Mouse (Mus musculus): Measurements from ENCODE around the gene Rapgef2. TPM values are rescaled to one million over a fixed set of nuclear protein-coding genes. Genes with fewer than 3 reads are reported as not detected.
"Not testable (repeated sequence)": the region's sequence is repeated elsewhere in the genome, so short reads cannot be mapped to it uniquely, and the experiment has no call there.

The Rapgef2 gene
- total RNA-seq, 2 experiments from 2014 or later: 35.1 to 35.4 TPM

DNA sequence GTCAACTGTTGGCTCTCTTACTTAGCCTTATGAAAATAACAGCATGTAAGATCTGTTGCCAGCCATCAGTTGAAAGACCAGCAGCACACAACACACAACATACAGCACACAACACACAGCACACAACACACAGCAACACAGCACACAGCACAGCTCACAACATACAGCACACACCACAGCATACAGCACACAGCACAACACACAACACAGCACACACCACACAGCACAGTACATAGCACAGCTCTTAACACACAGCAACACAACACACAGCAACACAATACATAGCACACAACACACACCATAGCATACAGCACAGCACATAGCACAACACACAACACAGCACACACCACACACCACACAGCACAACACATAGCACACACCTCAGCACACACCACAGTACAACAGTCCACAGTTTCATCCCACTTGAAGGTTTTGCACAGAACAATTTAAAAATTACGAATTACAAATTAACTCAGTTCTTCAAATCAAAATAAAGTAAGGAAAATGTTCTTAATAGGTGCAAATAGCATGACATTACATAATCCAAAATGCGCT, 106.7 kb downstream of the Rapgef2 start:
- DNase-seq: no peak

DNA sequence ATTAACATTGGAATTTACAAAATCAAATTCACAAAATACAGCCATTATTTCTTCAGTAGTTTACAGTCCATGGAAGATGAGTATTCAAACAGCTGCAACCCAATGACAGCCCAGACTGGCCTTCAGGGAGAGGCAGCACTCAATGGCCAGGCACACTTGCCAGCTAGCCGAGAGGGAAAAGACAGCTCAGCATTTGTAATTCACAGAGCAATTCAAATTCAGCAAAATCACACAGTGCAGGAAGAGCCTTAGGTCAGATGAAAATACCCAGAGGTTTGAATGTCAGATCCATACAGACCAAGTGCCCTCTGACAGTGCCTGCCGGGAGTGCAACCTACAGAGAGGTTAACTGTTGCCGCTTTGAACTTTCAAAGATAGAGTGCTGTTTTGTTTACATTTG, 107.6 kb downstream of the Rapgef2 start:
- DNase-seq: no peak
- intact Hi-C loops (cut with DNase I): loop anchor here (2.0 to 5.0 kb wide), 2 partner anchors 16 to 36 kb away; no protein-coding TSS in a partner anchor

More for the DNA sequence above, 106.7 kb downstream of the Rapgef2 start:
- intact Hi-C loops (cut with DNase I): loop anchor here (2.0 to 5.0 kb wide), 3 partner anchors 15 to 37 kb away; no protein-coding TSS in a partner anchor

DNA sequence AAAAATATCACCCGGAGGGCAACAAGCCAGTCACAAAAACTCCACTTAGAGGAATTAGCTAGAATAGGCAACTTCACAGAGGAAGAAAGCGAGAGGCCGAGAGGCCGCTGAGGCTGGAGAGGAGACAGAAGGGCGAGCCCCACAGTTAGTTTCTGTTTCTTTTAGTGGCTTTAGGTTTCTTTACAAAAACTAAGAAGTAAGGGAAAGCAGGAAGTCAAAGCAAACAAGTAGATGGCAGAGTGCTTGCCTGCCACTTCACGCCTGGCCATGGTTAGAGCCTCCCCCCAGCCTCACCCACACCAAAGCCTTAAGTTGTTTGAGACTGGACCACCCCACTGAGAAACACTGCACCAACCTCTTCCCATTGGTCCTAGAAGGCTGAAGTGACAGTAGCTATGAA, 108.2 kb downstream of the Rapgef2 start:
- no peak for DNase-seq
- intact Hi-C loops (cut with DNase I): loop anchor here (2.0 to 5.0 kb wide), 2 partner anchors 15 to 36 kb away; no protein-coding TSS in a partner anchor

DNA sequence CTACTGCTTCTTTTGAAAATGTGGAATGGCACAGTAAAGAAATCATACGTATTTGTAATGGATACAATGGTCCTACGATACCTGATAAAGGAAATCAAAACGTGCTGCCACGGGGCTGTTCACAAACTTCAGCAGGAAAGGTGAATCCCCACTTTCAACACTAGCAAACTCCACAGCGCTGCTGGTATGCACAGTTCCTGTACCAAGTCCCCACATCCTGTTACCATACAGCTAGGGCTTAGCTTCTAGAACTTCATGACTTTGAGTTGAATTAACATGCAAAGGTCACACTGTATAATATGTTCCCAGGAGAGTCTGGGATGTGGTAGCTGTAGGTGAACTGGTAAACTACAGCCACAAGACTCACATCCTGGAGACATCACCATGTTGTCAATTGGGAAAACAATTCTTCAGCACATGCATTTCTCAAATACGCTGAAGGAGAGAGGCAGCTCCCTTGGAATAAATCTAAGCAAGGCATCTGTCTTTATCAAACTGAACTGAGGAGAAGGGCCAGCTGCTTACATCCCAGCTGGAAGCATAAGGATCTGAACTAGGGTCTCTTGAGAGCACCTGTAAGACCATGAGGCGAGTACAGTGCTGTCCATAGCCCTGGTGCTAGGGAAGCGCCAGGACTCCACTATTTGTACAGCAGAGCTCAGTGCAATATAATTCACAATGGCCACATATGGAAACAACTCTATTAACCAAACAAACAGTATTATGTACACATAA, 109.0 kb downstream of the Rapgef2 start:
- intact Hi-C loops (cut with DNase I): loop anchor here (5.0 kb wide), 1 partner anchor 35 kb away; no protein-coding TSS in a partner anchor
- no peak for DNase-seq

DNA sequence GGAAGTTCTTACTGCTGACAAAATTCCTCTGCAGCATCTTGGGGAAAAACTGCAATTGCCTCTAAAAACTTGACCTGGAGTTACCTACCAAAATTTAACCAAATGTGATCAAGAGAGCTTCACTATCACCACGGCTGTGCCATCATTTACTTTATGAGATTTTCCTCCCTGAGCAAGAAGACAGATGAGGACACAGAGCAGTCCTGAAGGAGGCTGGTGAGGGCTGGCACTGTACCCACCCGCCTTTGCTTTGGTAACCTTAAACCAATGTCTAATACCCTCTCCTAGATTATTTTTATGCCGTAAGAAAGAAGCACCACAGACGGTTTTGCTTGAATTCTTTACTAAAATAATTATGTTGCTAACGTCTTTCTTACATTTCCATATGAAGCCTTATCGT, 112.1 kb downstream of the Rapgef2 start:
- intact Hi-C loops (cut with DNase I): no loop called here
- DNase-seq: no peak

DNA sequence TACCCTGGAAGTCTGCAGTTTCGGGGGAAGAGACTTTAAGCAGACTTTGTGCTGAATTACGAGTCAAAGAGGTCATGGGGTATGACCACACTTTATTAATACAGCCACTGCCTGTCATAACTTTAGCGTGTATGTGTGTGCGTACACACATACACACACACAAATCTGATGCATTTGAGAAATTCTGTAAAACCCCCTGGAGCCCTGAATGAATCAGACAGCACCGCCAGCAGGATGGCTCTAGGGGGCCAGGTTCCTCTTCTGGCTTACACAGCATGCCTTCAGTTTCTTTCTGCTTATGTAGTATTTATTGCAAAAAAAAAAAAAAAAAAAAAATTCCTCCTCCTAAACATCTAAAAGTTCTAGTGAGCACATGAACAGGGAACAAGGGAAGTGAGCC, 113.0 kb downstream of the Rapgef2 start:
- intact Hi-C loops (cut with DNase I): no loop called here
- no peak for DNase-seq

DNA sequence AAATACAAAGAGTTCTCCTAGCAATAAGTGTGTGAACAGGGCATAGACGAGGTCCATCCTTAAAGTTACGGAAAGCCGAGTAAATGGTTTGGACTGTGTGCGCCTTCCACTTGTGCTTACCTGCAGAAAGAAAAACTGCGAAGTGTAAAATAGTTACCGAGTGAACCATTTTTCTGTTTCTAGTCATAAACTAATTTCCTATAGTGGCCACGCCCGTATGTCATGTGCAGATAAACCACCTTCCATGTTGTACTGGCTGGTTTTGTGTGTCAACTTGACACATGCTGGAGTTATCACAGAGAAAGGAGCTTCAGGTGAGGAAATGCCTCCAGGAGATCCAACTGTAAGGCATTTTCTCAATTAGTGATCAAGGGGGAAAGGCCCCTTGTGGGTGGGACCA, 115.2 kb downstream of the Rapgef2 start:
- intact Hi-C loops (cut with DNase I); DNase-seq: not testable (repeated sequence)

DNA sequence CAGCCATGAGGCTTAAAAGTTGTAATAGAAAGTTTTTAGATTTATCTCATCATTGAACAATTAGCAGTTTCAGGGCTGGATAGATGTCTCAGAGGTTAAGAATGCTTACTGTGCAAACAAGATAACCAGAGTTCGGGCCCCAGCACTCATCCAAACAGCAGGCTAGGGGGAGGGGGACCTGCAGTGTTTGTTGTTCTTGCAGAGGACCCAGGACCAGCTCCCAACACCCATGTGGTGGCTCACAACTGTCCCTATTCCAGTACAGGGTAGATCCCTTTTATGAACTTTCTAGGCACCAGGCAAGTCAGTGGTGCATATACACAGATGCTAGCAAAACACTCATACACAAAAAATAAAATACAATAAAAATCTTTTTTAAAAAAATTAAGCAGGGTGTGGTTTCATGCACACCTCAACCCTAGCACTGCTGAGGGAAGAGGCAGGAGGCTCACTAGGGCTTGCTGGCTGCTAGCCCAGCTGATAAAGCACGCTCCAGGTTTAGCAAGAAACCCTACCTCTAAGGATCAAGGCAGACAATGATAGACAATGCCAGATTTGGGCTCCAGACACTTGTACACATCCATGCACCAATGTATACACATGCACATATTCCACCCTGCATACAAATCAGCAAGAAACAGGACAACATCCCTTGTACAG, 118.0 kb downstream of the Rapgef2 start:
- intact Hi-C loops (cut with DNase I): no loop called here
- no peak for DNase-seq

DNA sequence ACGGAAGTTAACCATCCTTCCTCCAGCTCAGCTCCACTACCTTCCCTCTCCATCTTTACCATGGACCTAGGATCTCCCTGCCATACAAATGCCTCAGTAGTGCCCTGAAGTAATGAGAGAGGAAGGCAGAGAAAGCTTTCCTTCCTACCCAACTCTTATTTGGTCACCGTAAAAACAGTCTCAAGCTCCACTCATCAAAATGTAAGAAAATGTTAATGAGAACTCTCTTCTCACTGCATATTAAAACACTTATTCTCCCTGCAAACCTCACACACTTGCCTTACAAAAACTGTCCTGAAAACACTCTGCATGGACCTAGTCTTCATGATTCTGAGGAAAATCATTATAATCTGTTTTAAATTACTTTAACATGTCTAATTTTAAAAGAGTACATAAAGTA, 118.7 kb downstream of the Rapgef2 start:
- intact Hi-C loops (cut with DNase I): no loop called here
- no peak for DNase-seq

DNA sequence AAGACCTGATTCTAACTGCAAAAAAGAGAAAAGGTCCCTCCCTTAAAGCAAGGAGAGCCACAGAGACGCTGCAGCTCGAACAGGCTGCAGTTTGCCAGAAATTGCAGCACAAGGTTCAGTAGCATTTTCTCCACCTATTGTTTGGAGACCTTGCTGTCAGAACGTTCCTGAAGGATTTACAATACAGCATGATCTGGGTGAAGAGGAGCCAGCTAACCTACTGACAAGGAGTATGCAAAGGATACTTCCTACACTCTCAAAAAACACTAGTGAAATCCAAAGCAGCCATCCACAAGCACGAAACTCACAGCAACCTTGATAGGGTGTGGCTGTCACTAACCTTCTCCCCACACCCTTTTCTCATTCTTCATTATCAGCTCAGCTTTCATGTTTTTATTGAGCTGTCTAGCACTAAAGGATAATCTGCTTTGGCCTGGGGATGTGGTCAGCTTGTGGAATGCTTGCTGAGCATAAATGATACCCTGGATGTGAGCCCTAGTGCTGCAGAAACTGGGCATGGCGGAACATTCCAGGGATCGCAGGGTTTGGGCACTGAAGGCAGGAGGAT, 124.4 kb downstream of the Rapgef2 start:
- intact Hi-C loops (cut with DNase I): loop anchor here (2.0 kb wide), 2 partner anchors 17 to 35 kb away; no protein-coding TSS in a partner anchor
- DNase-seq: no peak

DNA sequence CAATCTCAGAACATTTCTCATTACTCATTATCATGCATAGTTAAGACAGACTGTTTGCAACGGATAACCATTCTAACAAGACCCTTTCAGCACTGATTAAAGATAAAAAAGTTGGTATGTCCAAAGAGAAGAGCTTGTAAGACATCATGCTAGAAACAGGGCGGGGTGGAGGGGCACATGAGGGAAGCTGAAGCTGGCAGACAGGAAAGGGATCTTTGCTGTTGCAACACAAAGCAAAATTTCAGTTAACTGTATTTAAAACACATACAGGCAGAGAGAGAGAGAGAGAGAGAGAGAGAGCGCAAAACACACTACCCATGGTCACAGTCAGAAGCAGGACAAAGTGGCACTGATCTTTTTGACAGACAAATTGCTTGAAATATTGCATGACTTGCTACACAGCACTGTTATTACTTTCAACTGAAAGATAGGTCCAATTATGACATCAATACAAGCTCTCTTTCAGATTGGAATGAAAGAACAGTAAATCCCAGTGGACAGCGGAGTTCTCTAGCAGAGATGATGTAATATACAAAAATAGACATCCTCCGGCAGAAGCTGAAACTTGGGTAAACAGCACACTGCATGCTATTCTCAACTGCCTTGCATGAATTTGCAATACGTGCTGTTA, 125.1 kb downstream of the Rapgef2 start:
- intact Hi-C loops (cut with DNase I): loop anchor here (2.0 kb wide), 1 partner anchor 36 kb away; no protein-coding TSS in a partner anchor
- DNase-seq: no peak

DNA sequence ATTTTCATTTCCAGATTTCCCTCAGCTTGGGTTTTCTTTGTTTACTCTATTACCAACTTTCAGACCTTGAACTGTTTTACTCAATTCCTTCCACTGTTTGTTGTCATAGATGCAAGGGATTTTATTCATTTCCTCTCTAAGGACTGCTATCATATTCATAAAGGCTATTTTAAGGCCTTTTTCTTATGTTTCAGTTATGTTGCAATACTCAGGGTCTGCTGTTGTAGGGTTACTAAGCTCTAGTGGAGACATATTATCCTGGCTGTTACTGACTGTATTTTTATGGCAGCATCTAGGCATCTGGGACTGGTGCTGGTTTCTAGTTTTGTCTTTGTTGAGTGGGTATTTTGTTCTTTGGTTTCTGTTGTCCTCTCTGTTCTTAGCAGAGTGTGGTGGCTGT, 128.1 kb downstream of the Rapgef2 start:
- no peak for DNase-seq
- intact Hi-C loops (cut with DNase I): loop anchor here (5.0 kb wide), 1 partner anchor 41 kb away; no protein-coding TSS in a partner anchor

DNA sequence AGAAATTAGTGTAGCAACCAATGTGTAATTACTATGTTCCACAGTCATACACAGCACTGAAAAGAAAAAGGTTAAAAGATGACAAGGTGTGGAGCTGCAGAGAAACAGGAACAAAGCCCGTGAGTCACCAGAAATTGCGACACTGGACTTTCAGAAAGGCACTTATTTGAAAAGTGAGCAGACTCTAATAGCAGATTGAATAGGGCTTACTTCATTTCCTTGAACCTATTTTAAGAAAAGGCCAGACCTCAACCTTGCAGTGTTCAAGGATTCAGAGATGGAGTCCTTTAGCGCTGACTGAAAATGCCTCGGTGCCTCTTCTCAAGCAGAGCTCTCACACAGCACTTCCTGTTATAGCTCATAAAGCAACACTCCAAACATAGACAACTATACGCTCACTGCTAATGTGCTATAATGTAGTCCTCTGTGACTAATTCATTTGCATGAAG, 133.3 kb downstream of the Rapgef2 start:
- intact Hi-C loops (cut with DNase I): no loop called here

DNA sequence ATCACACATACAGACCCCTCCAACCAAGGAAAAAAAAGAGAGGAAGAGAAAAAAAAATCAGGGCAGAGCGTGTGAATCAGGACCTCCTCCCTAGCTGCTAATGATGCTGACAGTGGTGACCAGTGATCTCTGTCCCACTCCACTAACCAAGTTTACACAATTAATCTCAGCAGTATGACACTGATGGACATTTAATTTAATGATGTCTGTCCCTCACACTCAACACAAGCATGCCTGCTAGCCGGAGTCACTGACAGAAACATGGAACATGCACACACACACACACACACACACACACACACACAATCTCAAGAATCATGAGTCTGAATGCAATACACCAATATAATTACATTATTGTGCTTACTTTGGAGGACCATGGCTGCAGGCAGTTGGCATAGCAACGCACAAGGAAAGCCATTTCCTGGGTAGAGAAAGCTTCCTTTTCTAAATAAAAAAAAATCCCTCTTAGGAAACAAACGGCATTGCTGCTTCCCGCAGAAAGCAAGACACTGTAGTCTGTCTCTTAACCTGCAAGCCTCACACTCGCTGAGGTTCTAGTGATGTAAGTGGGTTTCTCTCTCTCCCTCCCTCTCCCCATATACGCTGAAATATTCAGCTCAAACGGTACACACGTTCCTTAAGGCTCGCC, 140.8 kb downstream of the Rapgef2 start:
- no peak for DNase-seq
- intact Hi-C loops (cut with DNase I): no loop called here

More for the DNA sequence above, 133.3 kb downstream of the Rapgef2 start:
- no peak for DNase-seq

DNA sequence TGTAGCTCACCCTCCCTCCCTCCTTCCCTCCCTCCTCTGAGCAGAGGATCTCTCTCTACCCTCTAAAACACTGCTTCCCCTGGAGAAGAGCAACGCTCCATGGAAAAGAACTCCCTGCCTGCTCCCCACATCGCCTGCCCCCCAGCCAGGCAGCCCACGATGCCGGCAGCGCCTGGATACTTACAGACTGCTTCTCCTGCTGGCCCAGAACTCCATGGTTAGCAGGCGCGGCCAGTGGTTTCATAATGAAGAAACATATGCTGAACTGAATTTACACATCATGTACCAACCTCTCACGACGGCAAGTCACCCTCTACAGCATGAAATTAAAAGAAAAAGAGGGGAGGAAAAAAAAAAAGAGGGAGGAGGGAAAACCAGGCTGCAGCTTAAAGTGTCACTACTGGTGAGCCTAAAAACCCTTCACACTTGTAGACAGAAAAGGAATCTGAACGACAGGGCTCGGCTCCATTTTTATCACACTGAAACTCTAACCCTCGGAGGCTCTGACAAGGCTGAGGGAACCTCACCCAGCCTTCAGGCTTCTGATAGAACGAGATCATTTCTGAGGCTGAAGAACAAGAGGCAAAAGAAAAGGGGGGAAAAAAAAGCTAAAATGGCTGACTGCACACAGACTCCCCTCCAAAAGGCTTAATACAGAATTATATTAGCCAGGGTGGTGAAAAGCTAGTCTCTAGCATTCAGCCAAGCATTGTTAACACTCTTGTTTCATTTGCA, 141.5 kb downstream of the Rapgef2 start:
- DNase-seq: no peak
- intact Hi-C loops (cut with DNase I): loop anchor here (5.0 kb wide), 1 partner anchor 32 kb away; no protein-coding TSS in a partner anchor

DNA sequence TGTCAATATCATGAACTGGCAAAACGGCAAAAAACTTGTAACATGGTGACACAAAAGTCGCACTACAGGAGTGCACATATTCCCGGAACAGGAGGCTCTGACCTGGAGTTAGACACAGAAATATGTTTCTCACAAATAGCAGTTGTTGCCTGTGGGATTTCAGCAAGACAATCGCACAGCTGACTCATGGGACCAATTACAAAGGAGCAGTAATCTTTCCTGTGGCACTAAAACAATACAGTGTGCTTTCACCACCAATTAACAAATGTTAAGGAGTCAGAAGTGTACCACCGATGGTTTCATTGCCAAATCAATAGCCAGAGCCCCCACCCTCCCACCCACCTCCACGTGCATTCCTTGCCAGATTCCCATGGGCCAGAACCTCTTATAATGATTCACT, 142.2 kb downstream of the Rapgef2 start:
- DNase-seq: no peak
- intact Hi-C loops (cut with DNase I): loop anchor here (5.0 kb wide), 1 partner anchor 33 kb away; no protein-coding TSS in a partner anchor

DNA sequence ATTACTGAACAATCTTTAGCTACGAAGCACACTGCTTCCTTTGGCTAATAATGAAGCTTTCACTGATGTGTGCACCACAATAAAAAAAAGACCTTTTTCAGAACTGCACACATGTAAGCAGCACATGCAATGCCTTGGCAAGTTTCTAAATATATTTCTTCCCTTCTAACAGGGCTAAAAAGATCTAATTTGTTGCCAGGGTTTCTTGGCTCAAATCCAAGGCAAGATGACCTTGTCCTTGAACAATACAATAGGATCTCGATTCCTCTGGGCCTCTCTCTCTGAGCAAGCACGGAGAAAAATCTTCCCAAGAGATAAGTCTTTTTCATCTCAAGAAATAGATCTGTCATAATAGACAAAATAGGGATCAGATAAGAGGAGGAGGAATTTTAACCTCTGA, 147.1 kb downstream of the Rapgef2 start:
- DNase-seq: no peak
- intact Hi-C loops (cut with DNase I): no loop called here

DNA sequence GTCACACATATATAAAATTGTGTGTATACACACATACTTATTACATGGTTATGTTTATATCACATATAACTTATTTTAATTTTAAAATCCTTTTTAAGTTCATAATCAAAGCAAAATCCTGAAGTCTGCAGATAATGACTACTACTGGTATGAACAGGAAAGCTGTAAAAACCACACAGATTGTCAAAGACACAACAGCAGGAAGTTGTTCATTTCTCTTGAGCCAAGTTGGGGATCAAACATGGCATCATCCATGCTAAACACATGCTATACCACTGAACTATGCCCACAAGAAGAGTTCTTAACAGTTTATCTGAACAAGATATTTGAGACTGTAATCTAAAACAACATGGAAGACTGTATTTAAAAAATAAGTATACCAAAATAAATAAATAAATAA, 147.7 kb downstream of the Rapgef2 start:
- intact Hi-C loops (cut with DNase I): no loop called here
- no peak for DNase-seq

DNA sequence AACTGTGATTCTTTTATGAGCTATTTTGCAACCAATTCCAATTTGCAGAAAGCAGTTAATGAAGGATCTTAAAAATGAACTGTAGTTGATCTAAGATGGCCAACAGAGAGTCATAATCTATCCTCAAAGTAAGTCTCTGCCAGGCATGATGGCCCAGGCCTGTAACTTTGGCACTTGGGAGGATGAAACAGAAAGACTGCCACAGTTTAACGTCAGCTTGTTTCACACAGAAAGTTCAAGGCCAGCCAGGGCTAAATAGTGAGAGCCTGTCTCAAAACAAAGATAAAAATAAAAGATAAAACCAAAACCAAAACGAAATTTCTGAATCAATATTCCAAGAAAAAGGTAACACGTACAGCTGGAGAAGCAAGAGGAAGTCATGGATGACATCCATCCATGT, 155.3 kb downstream of the Rapgef2 start:
- DNase-seq: no peak
- intact Hi-C loops (cut with DNase I): no loop called here

All from heart, postnatal 36 days (tissue).